Comparison of ENCODE assay signal across 9 mouse cellular contexts in genomic region chr16:18351313-18352055, GRCm38 (mm10). TPM values are rescaled to one million over a fixed set of nuclear protein-coding genes. Genes with fewer than 3 reads are reported as not detected.
A peak's percentile ranks its signal among the peaks of the same experiment; 100 is the strongest.
DNase-seq lines count a peak whose midpoint lies in the region; ATAC-seq and TF ChIP-seq lines count a peak whose summit lies in the region.
"Had no signal": no experiment of that assay in that cellular context is flagged by ENCODE, and none has a peak within 500 bp of the region (broad histone marks: within the 10 kb centered on the region; RNA-seq: fewer than 3 reads in every experiment).

No protein-coding gene starts in this region.

- no peak overlapping the region for H3K4me2 ChIP-seq in kidney, embryonic 16.5 days (replicated peaks; ENCODE audit: low read depth, low read length)
- no peak overlapping the region for H3K4me2 ChIP-seq in liver, embryonic 14.5 days (ENCODE audit: low read depth)
- H3K4me2 ChIP-seq: embryonic facial prominence, embryonic 12.5 days had no signal

- H3K4me3 ChIP-seq in kidney, embryonic 16.5 days (ENCODE audit: low read length) = no peak overlapping the region
- no peak overlapping the region for H3K4me3 ChIP-seq in G1E (ENCODE audit: low read depth, low read length)
- H3K4me3 ChIP-seq in liver, embryonic 14.5 days (ENCODE audit: insufficient read depth in 1 of 2, low read depth in 2 of 2, low read length in 2 of 2) = no peak overlapping the region
- H3K4me3 ChIP-seq: embryonic facial prominence, embryonic 12.5 days had no signal

- DNase-seq in kidney, adult 11 months = peak; percentile 72
- DNase-seq in A20 (ENCODE audit: low read depth, low spot score) (peak; percentile 51), G1E (ENCODE audit: low spot score) (peak; percentile 33)
- DNase-seq in cerebellum, postnatal 36 days = peak; percentile 70 to 72
- DNase-seq in liver, embryonic 14.5 days (ENCODE audit: low read depth in 3 of 3, low spot score in 3 of 3) = no peak
- DNase-seq in thymus, postnatal 0 days (ENCODE audit: low spot score) = peak; percentile 52
- no peak for DNase-seq in layer of hippocampus, adult 8-10 months (ENCODE audit: low spot score in 2 of 2)

- TF ChIP-seq CTCF in G1E (IDR thresholded peaks at IDR 0.05; ENCODE audit: low read depth, low read length) = peak; percentile 66; the same call in 1 of the 2 replicates
- peak; percentile 86 for TF ChIP-seq CTCF in liver, embryonic 14.5 days (IDR thresholded peaks at IDR 0.05; ENCODE audit: low read depth)

- H3K27me3 ChIP-seq in kidney, embryonic 16.5 days (ENCODE audit: insufficient read depth, low read length) = peaks cover 24% of the 10 kb centered on the region
- H3K27me3 ChIP-seq in G1E (ENCODE audit: insufficient read depth, low read length) = peaks cover 46% of the 10 kb centered on the region
- H3K27me3 ChIP-seq in liver, embryonic 14.5 days (ENCODE audit: control insufficient read depth, insufficient read depth, low read length) = peaks cover 45% of the 10 kb centered on the region

- TF ChIP-seq EP300 in liver, embryonic 14.5 days (IDR thresholded peaks at IDR 0.05; ENCODE audit: low read depth) = no peak

- H3K9ac ChIP-seq in kidney, embryonic 16.5 days (replicated peaks; ENCODE audit: low read length) = no peak overlapping the region
- no peak overlapping the region for H3K9ac ChIP-seq in liver, embryonic 14.5 days (replicated peaks)
- H3K9ac ChIP-seq: embryonic facial prominence, embryonic 12.5 days had no signal

- H3K36me3 ChIP-seq in kidney, embryonic 16.5 days (ENCODE audit: insufficient read depth, low read length) = no peaks in the 10 kb centered on the region
- no peaks in the 10 kb centered on the region for H3K36me3 ChIP-seq in G1E (replicated peaks)
- H3K36me3 ChIP-seq in liver, embryonic 14.5 days (replicated peaks; ENCODE audit: control insufficient read depth, insufficient read depth, low read depth) = no peaks in the 10 kb centered on the region
- H3K36me3 ChIP-seq: embryonic facial prominence, embryonic 12.5 days had no signal

- H3K4me1 ChIP-seq in kidney, embryonic 16.5 days (ENCODE audit: insufficient read depth, low read length) = peaks cover 6% of the 10 kb centered on the region; the same call in 1 of the 2 replicates
- H3K4me1 ChIP-seq in G1E (ENCODE audit: insufficient read depth, low read depth, low read length) = peaks cover 72% of the 10 kb centered on the region
- peaks cover 17 to 23% of the 10 kb centered on the region in 2 experiments for H3K4me1 ChIP-seq in liver, embryonic 14.5 days (replicated peaks; ENCODE audit: control insufficient read depth in 2 of 2, insufficient read depth in 2 of 2, low read length in 1 of 2)

- no peaks in the 10 kb centered on the region for H3K9me3 ChIP-seq in kidney, embryonic 16.5 days (ENCODE audit: low read length)
- H3K9me3 ChIP-seq in G1E (replicated peaks) = no peaks in the 10 kb centered on the region
- H3K9me3 ChIP-seq in liver, embryonic 14.5 days (ENCODE audit: control insufficient read depth, low read length) = no peaks in the 10 kb centered on the region
- H3K9me3 ChIP-seq: embryonic facial prominence, embryonic 12.5 days had no signal

- no peak overlapping the region for H3K27ac ChIP-seq in kidney, embryonic 16.5 days (ENCODE audit: low read length)
- H3K27ac ChIP-seq in liver, embryonic 14.5 days = no peak overlapping the region
- H3K27ac ChIP-seq: embryonic facial prominence, embryonic 12.5 days had no signal

- ATAC-seq in kidney, embryonic 16.5 days (ENCODE audit: low FRiP score, low TSS enrichment) = no peak
- ATAC-seq in G1E (ENCODE audit: extremely low read depth, insufficient number of reproducible peaks, low FRiP score, poor library complexity, severe bottlenecking) = 0 out of 2 replicates have a peak, but pooled peaks have one; percentile 32
- no peak for ATAC-seq in liver, embryonic 14.5 days (ENCODE audit: insufficient read depth)

- WGBS in kidney, embryonic 16.5 days = 65% methylated on average over 5 of the region's 5 CpGs
- WGBS in liver, embryonic 14.5 days (ENCODE audit: insufficient replicate concordance) = 38% methylated on average over 5 of the region's 5 CpGs

RNA-seq across cellular contexts. Expression of gene Arvcf, which starts 3.5 kb away (rescaled TPM):
- polyA plus RNA-seq in kidney, embryonic 16.5 days (2015; fragmentation: Nextera tagmentation; extraction: Ambion mirVana) = 31.0 and 31.2 TPM in 2 replicates
- 53.7 and 64.0 TPM in 2 replicates for total RNA-seq in G1E (2014; fragmentation: Nextera tagmentation)
- 188 and 239 TPM in 2 replicates for total RNA-seq in G1E (2017)
- polyA plus RNA-seq in G1E (2012) = 137 and 154 TPM in 2 replicates
- polyA plus RNA-seq in liver, embryonic 14.5 days (2012; rRNA removed) = 6.0 and 6.4 TPM in 2 replicates
- polyA plus RNA-seq in liver, embryonic 14.5 days (2014; fragmentation: Nextera tagmentation; extraction: Ambion mirVana) = 4.7 and 7.4 TPM in 2 replicates
- polyA plus RNA-seq in thymus, postnatal 0 days (2015; fragmentation: Nextera tagmentation; extraction: Ambion mirVana) = 31.2 and 40.0 TPM in 2 replicates
- total RNA-seq in layer of hippocampus, adult 8-10 months (2022) = 10 to 100 TPM; 35.5 to 52.4 (median 41.6) TPM

RNA-seq across cellular contexts. Expression of gene Tango2, which starts 3.6 kb away (rescaled TPM):
- 29.1 and 31.0 TPM in 2 replicates for polyA plus RNA-seq in kidney, embryonic 16.5 days (2015; fragmentation: Nextera tagmentation; extraction: Ambion mirVana)
- total RNA-seq in G1E (2014; fragmentation: Nextera tagmentation) (87.0 and 88.7 TPM in 2 replicates), G1E (2017) (40.7 and 47.9 TPM in 2 replicates)
- 37.3 and 42.8 TPM in 2 replicates for polyA plus RNA-seq in G1E (2012)
- polyA plus RNA-seq in liver, embryonic 14.5 days (2012; rRNA removed) = 44.3 and 44.5 TPM in 2 replicates
- polyA plus RNA-seq in liver, embryonic 14.5 days (2014; fragmentation: Nextera tagmentation; extraction: Ambion mirVana) = 58.8 and 70.3 TPM in 2 replicates
- 37.1 and 41.2 TPM in 2 replicates for polyA plus RNA-seq in thymus, postnatal 0 days (2015; fragmentation: Nextera tagmentation; extraction: Ambion mirVana)
- 100 to 1,000 TPM; 112 to 138 (median 127) TPM for total RNA-seq in layer of hippocampus, adult 8-10 months (2022)

Comparison
In these comparisons a context has a peak if more than half of its experiments do, and no peak if none do; other contexts are left out.
1. DNase-seq: peak in kidney, adult 11 months (single experiment), A20 (single experiment), G1E (single experiment), cerebellum, postnatal 36 days (2 of 2) and thymus, postnatal 0 days (single experiment); none in liver, embryonic 14.5 days (0 of 3) and layer of hippocampus, adult 8-10 months (0 of 2).